Mouse (Mus musculus): ENCODE data around the gene Lst1.

Gene Lst1

DNA sequence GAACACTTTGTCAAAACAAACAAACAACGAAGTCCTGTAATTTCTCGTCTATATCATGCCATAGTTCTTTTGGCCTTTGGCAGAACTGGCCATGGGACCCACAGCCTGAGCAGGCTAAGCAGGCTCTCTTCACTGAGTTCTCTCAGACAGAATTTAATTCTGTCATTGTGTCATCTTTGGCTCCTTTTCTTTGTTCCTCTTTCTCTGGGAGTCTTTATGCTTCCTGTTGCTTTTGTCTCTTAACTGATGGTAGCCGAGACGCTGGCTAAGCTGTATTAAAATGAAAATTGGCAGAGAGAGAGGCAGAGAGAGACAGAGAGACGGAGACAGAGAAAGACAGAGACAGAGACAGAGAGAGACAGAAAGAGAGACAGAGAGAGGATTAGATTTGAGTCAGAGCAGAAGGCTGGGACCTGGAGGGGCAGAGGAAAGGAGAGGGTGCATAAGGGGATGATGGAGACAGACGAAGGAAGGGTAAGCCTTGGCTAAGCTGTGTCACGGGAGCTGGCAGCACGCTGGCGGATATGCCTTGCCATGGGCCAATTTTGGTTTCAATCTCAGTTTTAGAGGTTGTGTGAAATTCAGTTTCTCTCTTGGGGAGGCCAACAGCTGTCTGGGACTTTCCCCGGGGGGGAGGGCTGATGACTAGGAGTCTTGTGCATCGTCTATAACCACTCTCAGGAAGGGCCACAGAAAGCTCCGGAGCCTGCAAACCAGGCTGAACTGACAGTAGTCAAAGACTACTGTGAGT, 21.7 kb upstream of the Lst1 start:
- in situ Hi-C loops (cut with MboI, MseI) = no loop called here

DNA sequence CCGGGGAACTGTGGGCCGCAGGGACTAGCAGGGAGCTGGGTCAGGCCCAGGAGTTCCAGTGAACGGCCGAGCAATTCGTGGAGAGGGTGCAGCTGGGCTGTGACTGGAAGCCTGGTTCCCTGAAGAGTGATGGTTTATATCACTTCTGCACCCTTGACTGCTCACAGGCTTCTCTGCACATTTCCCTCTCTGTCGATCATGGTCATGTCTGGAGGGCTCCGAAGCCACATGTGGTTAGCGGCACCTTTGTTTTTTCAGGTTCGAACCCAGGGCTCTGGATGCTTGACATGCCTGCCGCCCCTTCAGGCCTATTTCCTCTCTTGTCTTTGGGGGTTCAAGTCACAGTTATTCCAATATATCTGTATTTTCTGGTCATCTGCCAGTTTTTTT, 17.1 kb upstream of the Lst1 start:
- in situ Hi-C loops (cut with MboI, MseI) = no loop called here

GRCm38 (mm10) chr17:35204494-35205379, 16.5 kb upstream of the Lst1 start, which contains the start of gene Lta:
TSS of gene Lta (minus strand) at chr17:35205351.
- in situ Hi-C loops (cut with MboI, MseI) = no loop called here

DNA sequence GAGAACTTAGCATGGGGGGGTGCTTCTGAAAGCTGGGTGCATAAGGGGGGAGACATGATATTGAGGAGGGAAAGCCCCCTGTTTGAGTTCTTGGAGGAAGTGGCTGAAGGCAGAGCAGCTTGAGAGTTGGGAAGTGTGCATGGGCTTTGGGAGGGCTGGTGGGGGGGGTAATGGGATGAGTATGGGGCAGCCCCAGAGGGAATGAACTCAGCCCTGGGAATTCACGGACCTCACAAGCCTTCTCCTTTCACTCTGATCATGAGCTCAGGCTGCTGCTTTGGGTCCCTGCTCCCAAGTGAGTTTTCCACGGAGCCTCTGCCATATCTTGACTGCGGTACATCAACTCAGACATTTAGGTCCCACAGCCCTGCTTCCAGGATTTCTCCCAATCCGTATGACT, 14.2 kb upstream of the Lst1 start:
- in situ Hi-C loops (cut with MboI, MseI) = no loop called here

DNA sequence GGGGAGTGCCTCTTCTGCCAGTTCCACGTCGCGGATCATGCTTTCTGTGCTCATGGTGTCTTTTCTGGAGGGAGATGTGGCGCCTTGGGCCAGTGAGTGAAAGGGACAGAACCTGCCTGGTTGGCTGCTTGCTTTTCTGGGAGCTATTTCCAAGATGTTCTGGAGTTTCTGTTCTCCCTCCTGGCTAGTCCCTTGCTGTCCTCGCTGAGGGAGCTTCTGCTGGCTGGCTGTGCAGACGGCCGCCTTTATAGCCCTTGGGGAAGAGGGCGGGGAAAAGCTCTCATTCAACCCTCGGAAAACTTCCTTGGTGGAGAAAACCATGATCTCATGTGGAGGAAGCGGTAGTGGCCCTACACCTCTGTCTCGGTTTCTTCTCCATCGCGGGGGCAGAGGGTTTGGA, 13.5 kb upstream of the Lst1 start, which contains the start of gene Tnf:
Tnf (minus strand) TSS at position 221 of the 400 bp plus-strand sequence.
- in situ Hi-C loops (cut with MboI, MseI) = no loop called here

DNA sequence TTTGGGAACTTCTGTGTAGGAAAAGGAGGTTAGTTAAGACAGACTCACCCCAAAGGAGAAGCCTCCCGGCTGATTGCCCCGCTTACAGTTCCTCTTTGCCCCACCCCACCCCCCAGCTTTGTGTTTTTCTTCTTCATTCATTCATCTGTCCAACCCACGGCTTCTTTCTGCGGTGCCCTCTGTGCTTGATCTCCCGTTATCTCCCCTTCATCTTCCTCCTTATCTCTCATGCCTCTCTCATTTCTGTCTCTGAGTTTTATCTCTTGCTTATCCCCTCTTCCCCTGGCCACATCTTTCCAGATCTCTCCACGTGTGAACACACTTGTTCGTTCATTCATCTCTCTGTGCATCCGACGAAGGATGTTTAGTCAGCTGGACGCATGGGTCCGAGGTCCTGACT, 12.9 kb upstream of the Lst1 start:
- in situ Hi-C loops (cut with MboI, MseI) = no loop called here

DNA sequence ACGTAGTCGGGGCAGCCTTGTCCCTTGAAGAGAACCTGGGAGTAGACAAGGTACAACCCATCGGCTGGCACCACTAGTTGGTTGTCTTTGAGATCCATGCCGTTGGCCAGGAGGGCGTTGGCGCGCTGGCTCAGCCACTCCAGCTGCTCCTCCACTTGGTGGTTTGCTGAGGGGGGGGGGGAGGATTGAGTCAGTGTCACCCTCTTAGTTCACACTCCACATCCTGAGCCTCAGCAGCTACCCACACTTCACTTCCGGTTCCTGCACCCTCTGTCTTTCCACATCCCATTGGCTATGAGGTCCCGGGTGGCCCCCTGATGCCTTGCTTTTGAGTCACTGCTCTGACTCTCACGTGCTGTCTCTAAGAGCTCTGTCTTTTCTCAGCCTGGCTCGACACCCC, 12.2 kb upstream of the Lst1 start:
- in situ Hi-C loops (cut with MboI, MseI) = no loop called here

DNA sequence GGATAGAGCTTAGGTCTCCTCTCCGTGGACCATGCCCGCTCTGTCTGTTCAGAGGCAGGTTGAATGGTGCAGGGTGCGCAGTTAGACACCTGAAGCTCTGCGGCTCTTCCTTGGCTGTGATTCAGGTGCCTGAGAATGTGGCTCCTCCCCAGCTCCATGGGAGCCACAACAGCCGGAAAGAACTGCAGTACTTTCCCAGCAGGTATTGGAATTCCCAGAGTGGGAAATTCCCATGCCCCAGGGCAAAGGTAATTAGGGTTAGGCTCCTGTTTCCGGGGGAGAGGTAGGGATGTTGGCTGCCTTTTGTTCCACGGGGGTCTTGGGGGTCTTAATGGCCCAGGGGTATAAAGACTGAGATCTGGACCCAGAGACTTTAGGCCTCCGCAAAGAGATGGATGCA, 10.7 kb upstream of the Lst1 start:
- in situ Hi-C loops (cut with MboI, MseI) = no loop called here

DNA sequence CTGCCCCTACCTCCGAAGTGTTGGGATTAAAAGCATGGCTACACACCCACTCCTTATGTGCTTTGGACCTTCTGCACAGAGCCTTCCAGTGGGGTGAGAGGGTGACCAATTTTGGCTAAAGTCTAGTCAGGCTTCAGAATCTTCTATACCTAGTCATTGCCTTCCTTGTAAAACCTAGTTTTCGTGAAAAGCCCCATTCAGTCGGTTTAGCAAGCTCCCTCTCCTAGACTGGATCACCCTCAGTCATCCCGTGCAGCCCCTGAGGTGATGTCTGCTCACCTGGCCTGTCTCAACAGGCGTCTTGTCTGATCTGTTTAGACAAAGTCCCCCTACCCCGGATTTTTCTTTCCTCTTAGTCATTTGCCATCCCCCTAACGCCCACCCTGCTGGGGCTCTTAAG, 9.8 kb upstream of the Lst1 start:
- in situ Hi-C loops (cut with MboI, MseI) = no loop called here

DNA sequence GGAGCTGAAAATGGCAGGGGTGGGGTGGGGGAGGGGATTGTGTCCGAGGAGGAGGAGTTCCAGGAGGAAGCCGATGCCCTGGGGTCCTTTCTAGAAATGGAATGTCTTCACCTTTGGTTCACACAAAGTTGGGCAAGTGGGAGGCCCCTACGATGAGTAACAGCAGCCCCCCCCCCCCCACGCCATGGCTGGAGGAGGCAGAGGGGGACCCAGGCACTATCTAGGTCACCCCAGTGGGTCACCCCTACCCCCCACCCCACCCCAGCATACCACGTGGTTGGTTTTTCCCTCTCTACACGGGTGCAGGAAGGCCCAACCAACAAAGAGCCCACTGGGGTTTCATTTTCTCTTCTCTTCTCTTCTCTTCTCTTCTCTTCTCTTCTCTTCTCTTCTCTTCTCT, 8.9 kb upstream of the Lst1 start:
- in situ Hi-C loops (cut with MboI, MseI) = no loop called here

DNA sequence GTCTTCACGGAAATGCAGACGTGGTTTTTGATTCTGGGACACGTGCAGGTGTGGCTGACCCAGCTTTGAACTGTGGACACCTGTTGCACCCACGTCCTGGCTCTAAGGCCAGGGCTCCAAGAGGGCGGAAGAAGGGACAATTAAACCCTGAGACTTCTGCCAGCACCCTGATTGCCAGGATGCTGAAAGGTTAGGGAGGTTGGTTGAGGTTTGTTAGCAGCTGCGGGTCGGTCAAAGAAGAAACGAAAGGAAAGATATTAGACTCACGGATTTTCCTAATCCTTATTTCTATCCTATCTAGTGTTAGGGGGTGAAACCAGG, 8.0 kb upstream of the Lst1 start:
- in situ Hi-C loops (cut with MboI, MseI) = no loop called here

- in situ Hi-C loops (cut with MboI, MseI) = no loop called here
Observed at GRCm38 (mm10) chr17:35195631-35196320, 7.5 kb upstream of the Lst1 start.

DNA sequence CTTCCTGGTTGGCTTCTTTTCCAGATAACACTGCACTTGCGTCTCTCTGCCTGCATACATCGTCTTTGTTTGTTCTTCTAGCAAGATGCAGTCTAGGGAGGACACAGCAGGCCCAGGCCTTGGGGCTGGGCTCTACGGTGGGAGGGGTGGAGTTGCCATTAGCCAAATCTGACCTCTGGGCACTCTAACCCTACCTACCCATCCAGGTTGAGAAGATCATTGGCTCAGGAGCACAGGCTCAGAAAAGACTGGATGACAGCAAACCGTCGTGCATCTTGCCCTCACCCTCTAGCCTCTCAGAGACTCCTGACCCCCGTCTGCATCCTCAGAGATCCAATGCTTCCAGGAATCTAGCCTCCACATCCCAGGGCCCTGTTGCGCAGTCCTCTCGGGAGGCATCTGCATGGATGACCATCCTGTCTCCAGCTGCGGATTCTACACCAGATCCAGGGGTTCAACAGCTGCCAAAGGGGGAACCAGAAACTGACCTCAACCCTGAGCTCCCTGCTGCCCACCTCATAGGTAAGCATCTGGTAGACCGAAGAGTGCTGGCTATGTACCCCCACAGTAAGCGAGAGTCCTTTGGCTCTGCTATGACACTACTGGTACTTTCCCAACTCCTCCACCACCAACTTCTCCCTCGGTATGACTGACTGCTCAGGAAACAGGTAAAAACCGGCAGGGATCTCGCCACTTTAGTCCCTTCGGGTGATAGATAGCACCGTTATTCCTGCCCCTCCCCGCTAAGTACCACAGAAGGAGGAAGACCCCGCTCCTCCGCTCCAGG, 6.8 kb upstream of the Lst1 start:
- in situ Hi-C loops (cut with MboI, MseI) = no loop called here

- in situ Hi-C loops (cut with MboI, MseI) = no loop called here
Observed at GRCm38 (mm10) chr17:35193881-35194843, 5.9 kb upstream of the Lst1 start, which contains the start of gene Ltb. TSS of gene Ltb (plus strand) at chr17:35194439.

- in situ Hi-C loops (cut with MboI, MseI) = no loop called here
Observed at GRCm38 (mm10) chr17:35192924-35193323, 4.7 kb upstream of the Lst1 start.

GRCm38 (mm10) chr17:35191723-35192122, 3.5 kb upstream of the Lst1 start:
- in situ Hi-C loops (cut with MboI, MseI) = no loop called here

- in situ Hi-C loops (cut with MboI, MseI) = no loop called here
Observed at GRCm38 (mm10) chr17:35190096-35190495, 1.9 kb upstream of the Lst1 start.

DNA sequence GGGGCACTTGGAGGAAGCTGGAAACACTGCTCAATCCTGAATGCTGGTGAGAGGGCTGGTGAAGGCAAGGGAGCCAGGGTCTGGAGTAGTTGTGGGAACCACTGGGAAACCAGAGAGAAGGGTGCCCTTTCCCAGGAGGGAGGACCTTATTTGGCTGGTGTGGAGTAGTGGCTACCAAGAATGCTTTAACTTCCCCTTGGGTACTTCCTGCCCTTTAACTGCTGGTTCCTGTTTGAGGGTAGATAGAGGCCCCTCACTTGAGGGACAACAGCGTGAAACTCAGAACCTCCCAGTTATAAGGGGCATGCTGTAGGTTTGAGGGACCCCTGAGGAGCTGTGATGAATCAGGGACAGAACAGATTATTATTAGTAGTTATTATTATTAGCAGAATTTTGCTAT, 947 bp upstream of the Lst1 start:
- in situ Hi-C loops (cut with MboI, MseI) = no loop called here

DNA sequence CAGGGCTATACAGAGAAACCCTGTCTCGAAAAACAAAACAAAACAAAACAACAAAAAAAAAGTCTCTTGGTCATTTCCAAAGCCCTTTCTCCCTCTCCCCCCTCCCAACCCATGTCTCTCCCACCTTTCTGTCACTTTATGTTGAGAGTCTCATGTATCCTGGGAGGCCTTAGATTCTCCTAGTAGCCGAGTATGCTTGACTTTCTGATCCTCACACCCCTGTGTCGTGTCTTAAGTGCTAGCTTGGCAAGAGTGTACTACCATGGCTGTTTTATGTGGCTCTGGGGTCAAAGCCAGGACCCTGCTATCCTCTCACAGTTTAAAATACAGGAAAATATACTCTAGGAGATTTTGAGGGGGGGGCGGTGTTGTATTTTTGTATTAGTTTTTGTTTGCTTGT, 894 bp downstream of the Lst1 start:
- in situ Hi-C loops (cut with MboI, MseI) = no loop called here

GRCm38 (mm10) chr17:35186681-35187080, 1.6 kb downstream of the Lst1 start:
- in situ Hi-C loops (cut with MboI, MseI) = no loop called here

All from T-helper 1 cell (primary cell).